Mouse (Mus musculus) stomach, adult 2 months (tissue): ENCODE results near the gene Gigyf2. TPM values are rescaled to one million over a fixed set of nuclear protein-coding genes. Genes with fewer than 3 reads are reported as not detected.

Source experiments
- polyA plus RNA-seq: library from polyadenylated mRNA; depleted of rRNA; stranded (reverse); fragments of >200 nt; gene quantifications from 2 replicates; pipeline ENCODE4 v1.2.3, GENCODE M21; 2012; rRNA removed

Gene Gigyf2
- 7.6 and 10.6 TPM in 2 replicates for polyA plus RNA-seq

DNA sequence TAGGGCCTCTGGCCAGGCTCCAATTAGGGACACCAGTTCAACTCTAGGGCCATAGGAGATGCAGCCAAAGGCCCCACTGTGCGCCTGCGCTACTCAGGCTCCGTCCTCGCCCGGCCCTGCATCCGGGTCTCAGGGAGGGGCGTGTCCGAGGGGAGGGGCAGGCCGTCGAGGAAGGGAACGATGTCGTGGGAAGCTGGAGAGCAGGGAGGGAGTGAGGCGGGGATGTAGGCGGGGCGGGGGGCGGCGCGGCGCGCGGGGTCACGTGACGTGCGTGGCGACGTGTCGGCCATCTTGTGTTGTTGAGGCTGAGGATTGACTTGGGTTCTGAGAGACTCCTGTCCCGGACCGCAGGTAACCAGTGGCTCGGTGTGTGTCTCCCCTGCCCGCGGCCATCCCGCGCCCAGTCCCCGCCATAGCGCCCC is at the start of gene Gigyf2:
TSS of gene Gigyf2 (plus strand) at position 257 of the 422 bp plus-strand sequence.

DNA sequence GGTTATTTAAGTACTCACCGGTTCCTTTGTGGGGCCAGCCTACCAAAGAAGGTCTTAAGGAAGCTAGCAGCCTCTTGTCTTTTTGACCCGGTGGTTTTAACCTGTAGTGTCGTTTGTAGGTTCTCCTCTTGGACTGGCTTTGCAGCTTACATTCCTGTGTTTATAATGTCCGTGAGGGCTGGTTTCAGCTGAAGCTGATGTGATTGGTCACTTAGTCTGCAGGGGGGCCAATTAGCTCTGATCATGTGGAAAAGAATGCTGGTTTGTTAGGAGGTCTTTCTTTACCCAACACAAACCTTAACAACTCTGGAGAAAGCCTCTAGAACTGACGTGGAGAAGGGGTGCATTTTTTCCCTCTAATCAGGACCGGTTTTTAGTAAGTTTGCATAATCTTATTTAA is 67.8 kb downstream of the Gigyf2 start, which contains the start of gene Kcnj13:
TSS of gene Kcnj13 (minus strand) at position 136 of the 400 bp plus-strand sequence.

DNA sequence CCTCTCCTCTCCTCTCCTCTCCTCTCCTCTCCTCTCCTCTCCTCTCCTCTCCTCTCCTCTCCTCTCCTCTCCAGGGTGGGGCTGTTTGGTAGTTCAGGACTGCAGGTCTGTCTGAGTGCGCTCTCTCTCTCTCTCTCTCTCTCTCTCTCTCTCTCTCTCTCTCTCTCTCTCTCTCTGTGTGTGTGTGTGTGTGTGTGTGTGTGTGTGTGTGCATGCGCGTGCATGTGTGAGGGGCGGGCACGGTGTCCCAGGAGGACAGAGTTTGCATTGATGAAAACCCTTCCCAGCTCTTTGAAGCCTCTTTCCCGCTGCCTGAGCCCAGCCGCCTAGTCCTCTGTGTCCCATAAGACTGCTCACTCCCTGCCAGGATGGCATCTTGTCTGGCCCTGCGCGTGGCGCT is 143.2 kb downstream of the Gigyf2 start, which contains the start of gene Snorc:
TSS of gene Snorc (plus strand) at position 301 of the 400 bp plus-strand sequence.

Other genes with a start within 250 kb of the Gigyf2 start
- not detected in 2 replicates for gene Alppl2, start 237.1 kb upstream of the Gigyf2 start, polyA plus RNA-seq
- gene Alpi, start 225.4 kb upstream of the Gigyf2 start, polyA plus RNA-seq: 6.0 and 6.9 TPM in 2 replicates
- 0.32 and 0.81 TPM in 2 replicates for gene Akp3, start 202.0 kb upstream of the Gigyf2 start, polyA plus RNA-seq
- 0.15 and 0.20 TPM in 2 replicates for gene Ecel1, start 170.5 kb upstream of the Gigyf2 start, polyA plus RNA-seq
- gene Prss56, start 143.7 kb upstream of the Gigyf2 start, polyA plus RNA-seq: 0.02 TPM in 1 of 2 replicates, not detected in the other
- 0.10 and 0.18 TPM in 2 replicates for gene Chrnd, start 136.4 kb upstream of the Gigyf2 start, polyA plus RNA-seq
- 0.03 and 0.24 TPM in 2 replicates for gene Chrng, start 122.3 kb upstream of the Gigyf2 start, polyA plus RNA-seq
- 10.6 and 11.5 TPM in 2 replicates for gene Eif4e2, start 113.1 kb upstream of the Gigyf2 start, polyA plus RNA-seq
- 1.6 and 2.2 TPM in 2 replicates for gene Efhd1, start 62.6 kb upstream of the Gigyf2 start, polyA plus RNA-seq
- 0.36 and 0.51 TPM in 2 replicates for gene Kcnj13, start 67.7 kb downstream of the Gigyf2 start, polyA plus RNA-seq
- gene Snorc, start 143.3 kb downstream of the Gigyf2 start, polyA plus RNA-seq: 0.17 and 0.28 TPM in 2 replicates
- gene Neu2, start 182.9 kb downstream of the Gigyf2 start, polyA plus RNA-seq: 2.6 and 2.8 TPM in 2 replicates
- 7.2 and 8.1 TPM in 2 replicates for gene Ngef, start 246.9 kb downstream of the Gigyf2 start, polyA plus RNA-seq